Mouse (Mus musculus) heart, adult 2 months (tissue): ENCODE measurements around the gene Cald1.

ENCODE experiments used
- CTCF ChIP-seq: fragments of 200-600 bp; IDR thresholded peaks from 2 replicates; pipeline ENCODE4 v1.8.1; 2022; ENCODE audit warnings: antibody characterized with exemption, mild to moderate bottlenecking, moderate library complexity
- POLR2A ChIP-seq: fragments of 200-500 bp; IDR thresholded peaks from 2 replicates; pipeline ENCODE4 v1.6.1; 2011; ENCODE audit warnings: mild to moderate bottlenecking, low read depth, low read length, control low read depth; ENCODE audit not compliant: insufficient read depth

GRCm38 (mm10) chr6:34770491-34770890 is 172.2 kb downstream of the Cald1 start:
- no peak for TF ChIP-seq CTCF
- no peak for TF ChIP-seq POLR2A
